Mouse (Mus musculus): ENCODE measurements around the gene March1. TPM values are rescaled to one million over a fixed set of nuclear protein-coding genes. Genes with fewer than 3 reads are reported as not detected.

The March1 gene
- 100 to 1,000 TPM; 145 to 155 TPM for total RNA-seq (2023)

GRCm38 (mm10) chr8:65617871-65618751 is at the start of gene March1:
Gene March1, plus strand, starts transcription at chr8:65617900.

GRCm38 (mm10) chr8:66486084-66486763 is 868.5 kb downstream of the March1 start, which contains the start of gene Tma16:
Gene Tma16, minus strand, starts transcription at chr8:66486530.

GRCm38 (mm10) chr8:66511537-66511936 is 893.8 kb downstream of the March1 start, which contains the start of gene Tktl2:
Gene Tktl2, plus strand, starts transcription at chr8:66511756.

Measured in monocyte, adult 59 days (primary cell).